Mouse (Mus musculus): Measurements from ENCODE around the gene Grin3b.

Grin3b gene

DNA sequence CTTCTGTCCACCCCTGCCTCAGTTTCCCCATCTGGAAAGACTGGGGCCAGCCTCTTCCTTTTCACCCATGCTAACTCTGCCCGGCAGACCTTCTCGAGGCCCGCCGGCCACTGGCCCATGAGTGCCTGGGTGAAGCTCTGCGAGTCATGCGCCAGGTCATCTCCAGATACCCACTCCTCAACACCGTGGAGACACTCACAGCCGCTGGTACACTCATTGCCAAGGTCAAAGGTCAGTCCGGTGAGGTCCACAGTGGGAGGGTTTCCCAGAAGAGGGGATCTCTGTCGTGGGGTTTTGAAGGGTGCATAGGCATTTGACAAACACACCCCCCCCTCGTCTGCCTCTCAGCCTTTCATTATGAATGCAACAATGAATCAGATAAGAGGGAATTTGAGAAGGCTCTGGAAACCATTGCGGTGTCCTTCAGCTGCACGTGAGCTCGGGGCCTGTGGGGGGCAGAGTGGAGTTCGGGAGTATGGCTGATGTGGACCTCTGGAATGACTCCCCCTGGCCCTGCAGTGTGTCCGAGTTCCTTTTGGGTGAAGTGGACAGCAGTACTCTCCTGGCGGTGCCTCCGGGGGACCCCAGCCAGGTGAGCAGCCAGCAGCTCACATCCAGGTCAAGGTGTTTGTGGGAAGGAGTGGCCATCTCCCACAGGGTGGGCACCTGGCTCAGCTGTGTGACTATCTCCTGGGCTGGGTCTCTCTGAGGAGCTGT is 50.2 kb downstream of the Grin3b start:
- in situ Hi-C loops (cut with MboI; ENCODE audit: low pct_unique_long_range_greater_than_20kb in 1 of 2, low sequenced_read_pairs in 2 of 2, unreplicated experiment in 1 of 2) = no loop called here

DNA sequence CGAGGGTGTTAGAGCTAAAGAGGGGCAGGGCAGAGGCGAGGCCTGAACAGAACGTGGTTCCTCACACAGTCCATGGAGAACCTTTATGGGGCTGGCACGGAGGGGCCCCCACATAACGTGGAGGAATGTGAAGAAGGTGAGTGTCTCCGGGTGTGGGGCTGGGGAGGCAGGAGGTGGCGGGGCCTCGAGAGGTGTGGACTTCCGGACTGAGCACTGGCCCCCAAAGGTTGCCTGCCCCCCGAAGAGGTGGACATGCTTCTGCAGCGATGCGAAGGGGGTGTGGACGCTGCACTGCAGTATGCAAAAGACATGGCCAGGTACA is 50.8 kb downstream of the Grin3b start:
- in situ Hi-C loops (cut with MboI; ENCODE audit: low pct_unique_long_range_greater_than_20kb in 1 of 2, low sequenced_read_pairs in 2 of 2, unreplicated experiment in 1 of 2) = no loop called here

DNA sequence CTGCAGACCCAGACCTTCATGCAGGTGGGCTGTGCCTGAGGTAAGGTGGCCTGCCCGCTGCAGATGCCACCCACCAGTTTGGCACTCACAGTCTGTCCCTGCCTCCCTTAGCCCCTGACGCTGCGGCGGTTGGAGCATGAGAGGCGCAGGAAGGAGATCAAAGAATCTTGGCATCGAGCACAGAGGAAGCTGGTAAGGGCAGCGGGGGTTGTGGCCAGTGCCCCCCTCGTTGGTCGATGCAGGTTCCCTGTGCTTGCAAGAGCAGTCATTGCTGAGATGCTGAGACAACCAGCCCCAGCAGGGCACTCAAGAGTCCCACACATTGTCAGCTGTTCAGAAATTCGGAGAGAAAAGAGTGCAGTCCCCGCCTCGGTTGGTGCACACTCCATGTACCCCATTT is 51.6 kb downstream of the Grin3b start:
- in situ Hi-C loops (cut with MboI; ENCODE audit: low pct_unique_long_range_greater_than_20kb in 1 of 2, low sequenced_read_pairs in 2 of 2, unreplicated experiment in 1 of 2) = no loop called here

DNA sequence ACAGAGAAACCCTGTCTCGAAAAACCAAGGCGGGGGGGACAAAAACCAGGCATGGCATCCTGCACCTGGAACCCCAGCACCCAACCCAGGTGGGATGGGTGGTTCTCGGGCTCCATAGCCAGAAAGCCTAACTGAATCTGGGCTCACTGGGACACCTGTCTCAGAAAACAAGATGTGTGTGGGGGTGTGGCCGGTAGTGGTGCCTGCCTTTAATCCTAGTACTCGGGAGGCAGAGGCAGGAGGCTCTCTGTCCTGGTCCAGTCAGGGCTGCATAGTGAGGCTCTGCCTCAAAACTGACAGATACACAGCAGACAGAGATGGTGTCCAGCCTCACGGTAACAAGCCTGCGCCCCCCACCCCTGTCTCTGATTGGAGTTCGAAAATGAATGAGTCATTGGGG is 52.3 kb downstream of the Grin3b start:
- in situ Hi-C loops (cut with MboI; ENCODE audit: low pct_unique_long_range_greater_than_20kb in 1 of 2, low sequenced_read_pairs in 2 of 2, unreplicated experiment in 1 of 2) = no loop called here

GRCm38 (mm10) chr10:80023758-80024157 is 53.2 kb downstream of the Grin3b start:
- in situ Hi-C loops (cut with MboI; ENCODE audit: low pct_unique_long_range_greater_than_20kb in 1 of 2, low sequenced_read_pairs in 2 of 2, unreplicated experiment in 1 of 2) = no loop called here

GRCm38 (mm10) chr10:80024229-80025043 is 53.9 kb downstream of the Grin3b start:
- in situ Hi-C loops (cut with MboI; ENCODE audit: low pct_unique_long_range_greater_than_20kb in 1 of 2, low sequenced_read_pairs in 2 of 2, unreplicated experiment in 1 of 2) = no loop called here

DNA sequence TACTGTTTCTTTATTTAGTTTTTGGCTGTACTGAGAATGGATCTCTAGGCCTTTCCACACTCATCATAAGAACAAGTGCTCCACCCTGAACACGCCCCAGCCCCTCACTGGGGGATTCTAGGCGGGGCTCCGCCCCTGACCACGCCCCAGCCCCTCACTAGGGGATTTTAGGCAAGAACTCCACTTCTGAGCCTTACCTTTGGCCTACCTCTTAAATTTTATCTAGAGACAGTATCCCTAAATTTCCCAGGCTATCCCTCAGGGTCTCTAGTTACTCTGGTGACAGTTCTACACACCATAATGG is 54.5 kb downstream of the Grin3b start:
- in situ Hi-C loops (cut with MboI; ENCODE audit: low pct_unique_long_range_greater_than_20kb in 1 of 2, low sequenced_read_pairs in 2 of 2, unreplicated experiment in 1 of 2) = no loop called here

- in situ Hi-C loops (cut with MboI; ENCODE audit: low pct_unique_long_range_greater_than_20kb in 1 of 2, low sequenced_read_pairs in 2 of 2, unreplicated experiment in 1 of 2) = no loop called here
Measured at GRCm38 (mm10) chr10:80025463-80025862, 54.9 kb downstream of the Grin3b start.

DNA sequence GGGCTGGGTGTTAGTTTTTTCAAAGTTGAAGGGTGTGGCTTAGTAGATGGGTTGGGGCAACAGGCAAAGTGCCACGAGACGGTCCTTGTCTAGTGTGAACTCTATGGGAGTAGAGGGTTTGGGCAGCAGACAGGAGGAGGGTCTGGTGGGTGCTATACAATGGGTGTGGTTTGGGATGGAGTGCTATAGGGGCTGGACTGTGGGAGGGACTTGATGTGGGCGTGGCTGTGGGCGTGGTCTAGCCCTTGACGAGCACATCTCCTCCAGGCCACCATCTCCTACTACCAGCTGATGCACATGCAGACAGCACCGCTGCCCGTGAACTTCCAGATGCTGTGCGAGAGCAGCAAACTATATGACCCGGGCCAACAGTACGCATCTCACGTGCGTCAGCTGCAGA is 55.4 kb downstream of the Grin3b start:
- in situ Hi-C loops (cut with MboI; ENCODE audit: low pct_unique_long_range_greater_than_20kb in 1 of 2, low sequenced_read_pairs in 2 of 2, unreplicated experiment in 1 of 2) = no loop called here
